Mouse (Mus musculus) heart, postnatal 0 days (tissue): ENCODE measurements at regions not wholly inside any gene's neighbourhood (a gene's known extent, or its start where the extent isn't known, plus 50 kb on each side); places are given as distances from the start of the nearest gene placed in this dataset.

Source experiments
- CTCF ChIP-seq: IDR thresholded peaks from 2 replicates; pipeline ENCODE4 v1.5.1; 2016; ENCODE audit warnings: antibody characterized with exemption, control low read depth, low read depth
- EP300 ChIP-seq: IDR thresholded peaks from 2 replicates; pipeline ENCODE4 v1.6.1; 2016; ENCODE audit warnings: antibody characterized with exemption, low read depth

GRCm38 (mm10) chrX:11098366-11098765 is 200.7 kb upstream of the H2al1a start:
- no peak for TF ChIP-seq CTCF
- no peak for TF ChIP-seq EP300
